Mouse (Mus musculus): ENCODE measurements around the gene Prdm8. TPM values are rescaled to one million over a fixed set of nuclear protein-coding genes. Genes with fewer than 3 reads are reported as not detected.
A peak's percentile ranks its signal among the peaks of the same experiment; 100 is the strongest.

Gene Prdm8
- polyA plus RNA-seq, 1 experiment from 2014 or later, result 0.07 TPM

- Histone ChIP-seq H3K4me3 (ENCODE audit: low read depth, low read length) (no peak overlapping the region), H3K4me1 (ENCODE audit: control insufficient read depth, insufficient read depth, low read length) (peaks cover 3% of the 10 kb centered on the region; the same call in 1 of the 2 replicates)
- DNase-seq (ENCODE audit: low spot score), result peak; percentile 58
These were observed 2.7 kb downstream of the Prdm8 start for GRCm38 (mm10) chr5:98169376-98170351.

GRCm38 (mm10) chr5:98171651-98172230 is 4.7 kb downstream of the Prdm8 start:
- 1% methylated on average over 9 of the region's 9 CpGs for WGBS
- peaks cover 63% of the 10 kb centered on the region for H3K27me3 ChIP-seq (ENCODE audit: control insufficient read depth, insufficient read depth, low read length)
- H3K9me3 ChIP-seq (ENCODE audit: control insufficient read depth, low read length), result no peaks in the 10 kb centered on the region
- ATAC-seq (ENCODE audit: insufficient number of reproducible peaks, low FRiP score, low TSS enrichment, low read depth), result no peak
- H3K4me3 ChIP-seq (ENCODE audit: low read depth, low read length), result no peak overlapping the region
- peak; percentile 28 for DNase-seq (ENCODE audit: low spot score)
- no peaks in the 10 kb centered on the region for H3K36me3 ChIP-seq (ENCODE audit: control insufficient read depth, insufficient read depth, low read length)
- H3K4me1 ChIP-seq (ENCODE audit: control insufficient read depth, insufficient read depth, low read length), result peaks cover 3% of the 10 kb centered on the region; the same call in 1 of the 2 replicates
- no peak overlapping the region for H3K4me2 ChIP-seq (ENCODE audit: low read depth, severe bottlenecking)
- H3K27ac ChIP-seq (replicated peaks; ENCODE audit: low read depth, low read length), result no peak overlapping the region
- no peak overlapping the region for H3K9ac ChIP-seq (ENCODE audit: low read length)

More at GRCm38 (mm10) chr5:98169376-98170351, 2.7 kb downstream of the Prdm8 start:
- no peaks in the 10 kb centered on the region for H3K36me3 ChIP-seq (ENCODE audit: control insufficient read depth, insufficient read depth, low read length)
- no peak overlapping the region for H3K27ac ChIP-seq (replicated peaks; ENCODE audit: low read depth, low read length)
- no peak overlapping the region; the same call in 1 of the 2 replicates for H3K4me2 ChIP-seq (ENCODE audit: low read depth, severe bottlenecking)
- peaks cover 72% of the 10 kb centered on the region for H3K27me3 ChIP-seq (ENCODE audit: control insufficient read depth, insufficient read depth, low read length)
- H3K9me3 ChIP-seq (ENCODE audit: control insufficient read depth, low read length), result no peaks in the 10 kb centered on the region
- under 1% methylated on average over 30 of the region's 30 CpGs for WGBS
- ATAC-seq (ENCODE audit: insufficient number of reproducible peaks, low FRiP score, low TSS enrichment, low read depth), result no peak
- no peak overlapping the region for H3K9ac ChIP-seq (ENCODE audit: low read length)

GRCm38 (mm10) chr5:98172502-98173181 is 5.6 kb downstream of the Prdm8 start:
- ATAC-seq (ENCODE audit: insufficient number of reproducible peaks, low FRiP score, low TSS enrichment, low read depth) (no peak), DNase-seq (ENCODE audit: low spot score) (peak; percentile 33)
- Histone ChIP-seq H3K9ac (ENCODE audit: low read length) (no peak overlapping the region), H3K27ac (replicated peaks; ENCODE audit: low read depth, low read length) (no peak overlapping the region), H3K27me3 (ENCODE audit: control insufficient read depth, insufficient read depth, low read length) (peaks cover 61% of the 10 kb centered on the region), H3K36me3 (ENCODE audit: control insufficient read depth, insufficient read depth, low read length) (no peaks in the 10 kb centered on the region), H3K9me3 (ENCODE audit: control insufficient read depth, low read length) (no peaks in the 10 kb centered on the region), H3K4me1 (ENCODE audit: control insufficient read depth, insufficient read depth, low read length) (peaks cover 3% of the 10 kb centered on the region; the same call in 1 of the 2 replicates), H3K4me2 (ENCODE audit: low read depth, severe bottlenecking) (no peak overlapping the region), H3K4me3 (ENCODE audit: low read depth, low read length) (no peak overlapping the region)
- WGBS, result 3% methylated on average over 15 of the region's 15 CpGs

- no peak for ATAC-seq (ENCODE audit: insufficient number of reproducible peaks, low FRiP score, low TSS enrichment, low read depth)
- no peaks in the 10 kb centered on the region for H3K36me3 ChIP-seq (ENCODE audit: control insufficient read depth, insufficient read depth, low read length)
- no peak overlapping the region for H3K4me2 ChIP-seq (ENCODE audit: low read depth, severe bottlenecking)
- H3K27ac ChIP-seq (replicated peaks; ENCODE audit: low read depth, low read length), result no peak overlapping the region
- no peak overlapping the region for H3K9ac ChIP-seq (ENCODE audit: low read length)
- H3K9me3 ChIP-seq (ENCODE audit: control insufficient read depth, low read length), result no peaks in the 10 kb centered on the region
- DNase-seq (ENCODE audit: low spot score), result no peak
- H3K4me3 ChIP-seq (ENCODE audit: low read depth, low read length), result no peak overlapping the region
- H3K27me3 ChIP-seq (ENCODE audit: control insufficient read depth, insufficient read depth, low read length), result peaks cover 58% of the 10 kb centered on the region
- H3K4me1 ChIP-seq (ENCODE audit: control insufficient read depth, insufficient read depth, low read length), result no peaks in the 10 kb centered on the region; the same call in 1 of the 2 replicates
These were observed 6.7 kb downstream of the Prdm8 start for GRCm38 (mm10) chr5:98173694-98174093.

GRCm38 (mm10) chr5:98179606-98180005 is 12.6 kb downstream of the Prdm8 start:
- no peak overlapping the region for H3K4me3 ChIP-seq (ENCODE audit: low read depth, low read length)
- no peak overlapping the region for H3K27ac ChIP-seq (replicated peaks; ENCODE audit: low read depth, low read length)
- no peaks in the 10 kb centered on the region; the same call in 1 of the 2 replicates for H3K4me1 ChIP-seq (ENCODE audit: control insufficient read depth, insufficient read depth, low read length)
- H3K9me3 ChIP-seq (ENCODE audit: control insufficient read depth, low read length), result no peaks in the 10 kb centered on the region
- H3K4me2 ChIP-seq (ENCODE audit: low read depth, severe bottlenecking), result no peak overlapping the region
- no peaks in the 10 kb centered on the region for H3K36me3 ChIP-seq (ENCODE audit: control insufficient read depth, insufficient read depth, low read length)
- no peak overlapping the region for H3K9ac ChIP-seq (ENCODE audit: low read length)
- ATAC-seq (ENCODE audit: insufficient number of reproducible peaks, low FRiP score, low TSS enrichment, low read depth) (no peak), DNase-seq (ENCODE audit: low spot score) (no peak)
- under 1% methylated on average over 12 of the region's 12 CpGs for WGBS
- peaks cover 67% of the 10 kb centered on the region for H3K27me3 ChIP-seq (ENCODE audit: control insufficient read depth, insufficient read depth, low read length)

GRCm38 (mm10) chr5:98180461-98180887 is 13.5 kb downstream of the Prdm8 start:
- Histone ChIP-seq H3K27ac (replicated peaks; ENCODE audit: low read depth, low read length) (no peak overlapping the region), H3K4me3 (ENCODE audit: low read depth, low read length) (no peak overlapping the region)
- ATAC-seq (ENCODE audit: insufficient number of reproducible peaks, low FRiP score, low TSS enrichment, low read depth), result no peak

GRCm38 (mm10) chr5:98180888-98181635 is 14.1 kb downstream of the Prdm8 start:
- no peak overlapping the region for H3K27ac ChIP-seq (replicated peaks; ENCODE audit: low read depth, low read length)
- DNase-seq (ENCODE audit: low spot score) (peak; percentile 60), ATAC-seq (ENCODE audit: insufficient number of reproducible peaks, low FRiP score, low TSS enrichment, low read depth) (no peak)
- peaks cover 71% of the 10 kb centered on the region for H3K27me3 ChIP-seq (ENCODE audit: control insufficient read depth, insufficient read depth, low read length)
- no peak overlapping the region for H3K4me2 ChIP-seq (ENCODE audit: low read depth, severe bottlenecking)
- no peaks in the 10 kb centered on the region for H3K36me3 ChIP-seq (ENCODE audit: control insufficient read depth, insufficient read depth, low read length)
- no peaks in the 10 kb centered on the region for H3K9me3 ChIP-seq (ENCODE audit: control insufficient read depth, low read length)
- H3K4me3 ChIP-seq (ENCODE audit: low read depth, low read length), result no peak overlapping the region
- WGBS, result under 1% methylated on average over 27 of the region's 27 CpGs
- H3K9ac ChIP-seq (ENCODE audit: low read length), result no peak overlapping the region
- peaks cover 3% of the 10 kb centered on the region for H3K4me1 ChIP-seq (ENCODE audit: control insufficient read depth, insufficient read depth, low read length)

More at GRCm38 (mm10) chr5:98180461-98180887, 13.5 kb downstream of the Prdm8 start:
- Histone ChIP-seq H3K27me3 (ENCODE audit: control insufficient read depth, insufficient read depth, low read length) (peaks cover 67% of the 10 kb centered on the region), H3K9me3 (ENCODE audit: control insufficient read depth, low read length) (no peaks in the 10 kb centered on the region), H3K9ac (ENCODE audit: low read length) (no peak overlapping the region), H3K4me1 (ENCODE audit: control insufficient read depth, insufficient read depth, low read length) (no peaks in the 10 kb centered on the region; the same call in 1 of the 2 replicates), H3K4me2 (ENCODE audit: low read depth, severe bottlenecking) (no peak overlapping the region), H3K36me3 (ENCODE audit: control insufficient read depth, insufficient read depth, low read length) (no peaks in the 10 kb centered on the region)
- DNase-seq (ENCODE audit: low spot score), result peak; percentile 55
- 0% methylated on average over 19 of the region's 19 CpGs for WGBS
